ENCODE assay signal across 7 mouse cellular contexts in genomic region chr1:189887518-189887917, GRCm38 (mm10). TPM values are rescaled to one million over a fixed set of nuclear protein-coding genes. Genes with fewer than 3 reads are reported as not detected.
DNase-seq lines count a peak whose midpoint lies in the region; ATAC-seq and TF ChIP-seq lines count a peak whose summit lies in the region.

No protein-coding gene starts in this region.

- no peak overlapping the region for H3K9ac ChIP-seq in ES-E14 (ENCODE audit: insufficient read depth, low read depth, low read length, poor library complexity, severe bottlenecking)

- H3K4me3 ChIP-seq in ES-E14 (ENCODE audit: insufficient read depth in 1 of 2, low read depth in 1 of 2, low read length in 2 of 2, poor library complexity in 1 of 2, severe bottlenecking in 1 of 2): no peak overlapping the region
- H3K4me3 ChIP-seq in bone marrow macrophage, adult 2 months (ENCODE audit: insufficient read depth, low read length): no peak overlapping the region

- no peak overlapping the region for H3K27ac ChIP-seq in ES-E14 (ENCODE audit: insufficient read depth, low read depth, low read length, poor library complexity, severe bottlenecking)
- no peak overlapping the region for H3K27ac ChIP-seq in bone marrow macrophage, adult 2 months (ENCODE audit: insufficient read depth, low read depth, low read length)

- no peak for TF ChIP-seq POLR2A in bone marrow macrophage, adult 2 months (IDR thresholded peaks at IDR 0.05; ENCODE audit: borderline replicate concordance, low read depth, low read length)

- in situ Hi-C loops in ES-E14 (cut with MboI; ENCODE audit: low sequenced_read_pairs in 2 of 2, unreplicated experiment in 2 of 2): loop anchor here in 1 of 2 experiments (5.0 to 10.0 kb wide), 2 partner anchors 40 to 87 kb away; no protein-coding TSS in a partner anchor

- H3K4me1 ChIP-seq in ES-E14 (ENCODE audit: control insufficient read depth in 2 of 2, insufficient read depth in 2 of 2, low read length in 2 of 2, poor library complexity in 1 of 2): peaks cover 0 to 17% of the 10 kb centered on the region in 2 experiments; a peak in 2 of 4 replicates
- no peaks in the 10 kb centered on the region for H3K4me1 ChIP-seq in bone marrow macrophage, adult 2 months (ENCODE audit: control insufficient read depth, insufficient read depth, low read length)

- DNase-seq in ES-E14 (ENCODE audit: low read depth, low spot score): peak; percentile 54
- peak; percentile 79 to 84 for DNase-seq in heart, postnatal 10 days
- peak; percentile 70 to 81 for DNase-seq in kidney, postnatal 36 days
- DNase-seq in lung, postnatal 10 days: peak; percentile 76
- DNase-seq in retina, postnatal 7 days (ENCODE audit: low read depth, low spot score): peak; percentile 61

- peak; percentile 63 for ATAC-seq in erythroblast, adult 5-6 weeks (replicated peaks; ENCODE audit: low FRiP score, poor library complexity, severe bottlenecking)

- intact Hi-C loops in heart, postnatal 10 days (cut with DNase I): loop anchor here (1.0 to 5.0 kb wide), 3 partner anchors 40 to 910 kb away; no protein-coding TSS in a partner anchor

- H3K9me3 ChIP-seq in ES-E14 (ENCODE audit: control insufficient read depth, insufficient read depth, low read depth, low read length): no peaks in the 10 kb centered on the region

- peak; percentile 40; the same call in 1 of the 2 replicates for TF ChIP-seq CTCF in bone marrow macrophage, adult 2 months (IDR thresholded peaks at IDR 0.05; ENCODE audit: low read depth, low read length)

- peaks cover under 1% of the 10 kb centered on the region; the same call in 1 of the 2 replicates for H3K36me3 ChIP-seq in ES-E14 (ENCODE audit: control insufficient read depth, insufficient read depth, low read length, poor library complexity, severe bottlenecking)

TF ChIP-seq in ES-E14, 5 proteins besides CTCF, POLR2A, EP300 and RAD21:
- TF ChIP-seq MAFK (IDR thresholded peaks at IDR 0.05; ENCODE audit: insufficient read depth, low read depth, low read length) (no peak), ZC3H11A (IDR thresholded peaks at IDR 0.05; ENCODE audit: borderline replicate concordance, low read depth, low read length) (peak; percentile 95), ZNF384 (IDR thresholded peaks at IDR 0.05; ENCODE audit: low read depth, low read length) (no peak), CHD2 (IDR thresholded peaks at IDR 0.05; ENCODE audit: low read depth, low read length) (no peak), HCFC1 (IDR thresholded peaks at IDR 0.05; ENCODE audit: borderline replicate concordance, insufficient read depth, low read length) (no peak)

RNA-seq across cellular contexts. Expression of gene Smyd2, which starts 34.6 kb away (rescaled TPM):
- total RNA-seq in ES-E14 (2012; rRNA removed): 50.4 and 64.4 TPM in 2 replicates
- polyA plus RNA-seq in bone marrow macrophage, adult 2 months (2012; ENCODE audit: insufficient read depth, insufficient read length, missing spikeins): 17.2 and 17.3 TPM in 2 replicates
- 12.1 and 19.4 TPM in 2 replicates for total RNA-seq in erythroblast, adult 5-6 weeks (2015; ENCODE audit: low replicate concordance)
- 6.6 and 17.6 TPM in 2 replicates for total RNA-seq in erythroblast, adult 5-6 weeks (2017; ENCODE audit: low replicate concordance)
- 100 to 1,000 TPM; 166 to 180 TPM for total RNA-seq in heart, postnatal 10 days (2021)
